Mouse (Mus musculus): ENCODE measurements at regions not wholly inside any gene's neighbourhood (a gene's known extent, or its start where the extent isn't known, plus 50 kb on each side); places are given as distances from the start of the nearest gene placed in this dataset.

DNA sequence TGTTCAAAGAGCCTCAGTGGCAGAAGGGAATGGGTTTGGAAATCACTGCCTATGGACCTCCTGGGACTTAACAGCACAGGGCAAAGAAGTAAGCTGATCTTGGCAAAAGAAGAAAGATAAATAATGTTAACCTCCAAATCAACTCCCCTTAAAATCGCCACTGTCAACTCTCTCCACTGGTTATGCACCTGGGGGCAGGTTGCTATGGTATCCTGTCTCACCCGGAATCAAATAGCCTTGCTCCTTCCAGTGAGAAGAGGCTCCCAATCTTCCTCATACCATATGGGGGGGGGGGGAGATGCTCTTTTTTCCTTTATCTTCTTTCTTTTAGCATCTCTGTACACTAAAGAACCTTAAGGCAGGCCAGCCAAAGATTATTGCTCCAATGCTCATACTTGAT is 135.2 kb upstream of the Klf7 start:
- TF ChIP-seq CTCF (IDR thresholded peaks at IDR 0.05; ENCODE audit: insufficient read depth, low read depth, low read length), result no peak
- no peak for TF ChIP-seq POLR2A (IDR thresholded peaks at IDR 0.05; ENCODE audit: insufficient read depth, low read depth, low read length)
